Mouse (Mus musculus): ENCODE measurements around the gene Ccdc88a.

- TF ChIP-seq CTCF (IDR thresholded peaks at IDR 0.05; ENCODE audit: extremely low read depth, insufficient read depth, low read length) (no peak), POLR2A (IDR thresholded peaks at IDR 0.05; ENCODE audit: extremely low read depth, insufficient read depth, low read length) (no peak)
These were observed 119.7 kb downstream of the Ccdc88a start for GRCm38 (mm10) chr11:29493135-29493534.

All from cortical plate, adult 2 months (tissue).